Mouse (Mus musculus) gastrocnemius, adult 18-20 months (tissue): Measurements from ENCODE around the gene Fam222b. TPM values are rescaled to one million over a fixed set of nuclear protein-coding genes. Genes with fewer than 3 reads are reported as not detected.
A peak's percentile ranks its signal among the peaks of the same experiment; 100 is the strongest.

ENCODE experiments used
- DNase-seq: peaks from one replicate; pipeline ENCODE4 v3.0.0; 2021; ENCODE audit warnings: low spot score
- total RNA-seq, 2 experiments: library from RNA; stranded (reverse); gene quantifications; 2 replicates each; pipeline ENCODE4 v1.2.3; 2021

Gene Fam222b
- total RNA-seq, 2 experiments from 2014 or later = 8.2 to 9.4 TPM

DNA sequence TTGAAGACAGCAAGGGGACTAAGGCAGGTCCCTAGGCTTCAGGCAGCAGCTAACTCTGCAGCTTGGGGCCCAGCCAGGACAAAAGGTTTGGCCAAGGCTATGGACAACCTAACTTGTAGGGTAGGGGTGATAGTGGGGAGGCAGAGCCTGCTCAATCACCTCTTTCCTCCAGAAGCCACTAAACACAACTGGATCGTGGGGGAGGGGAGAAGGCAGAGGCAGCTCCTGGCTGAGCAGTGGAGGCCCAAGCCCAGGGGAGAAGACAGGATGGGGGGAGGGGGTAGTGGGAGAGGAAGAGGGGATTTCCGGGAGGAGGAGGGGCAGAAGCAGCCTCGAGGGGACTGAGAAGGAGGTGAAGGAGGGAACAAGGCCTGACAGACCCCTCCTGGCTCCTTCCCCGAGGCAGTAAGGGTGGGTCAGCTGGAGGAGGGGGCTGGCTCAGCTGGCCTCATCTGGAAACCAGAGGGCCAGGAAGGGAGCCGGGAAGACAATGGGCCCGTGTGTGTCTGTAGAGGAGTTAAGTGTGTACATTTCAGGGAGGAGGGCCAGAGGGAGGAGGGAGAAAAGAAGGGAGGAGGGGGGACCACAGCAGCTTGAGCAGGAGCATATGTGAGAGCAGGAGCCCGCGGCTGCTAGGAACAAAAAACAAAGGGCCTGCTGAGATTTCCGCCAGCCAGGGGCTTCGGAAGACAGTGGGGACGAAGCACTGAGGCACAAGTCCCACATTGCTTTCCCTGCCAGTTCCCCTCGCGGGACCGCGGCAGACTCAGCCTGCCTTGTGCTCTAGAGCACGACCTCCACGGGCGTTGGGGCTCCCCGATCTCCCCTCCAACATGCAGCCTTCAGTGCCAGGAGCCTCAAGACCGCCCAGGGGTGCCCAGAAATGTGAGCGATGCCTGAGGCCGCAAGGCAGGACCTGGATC is 69.5 kb downstream of the Fam222b start:
- peak; percentile 46 for DNase-seq

DNA sequence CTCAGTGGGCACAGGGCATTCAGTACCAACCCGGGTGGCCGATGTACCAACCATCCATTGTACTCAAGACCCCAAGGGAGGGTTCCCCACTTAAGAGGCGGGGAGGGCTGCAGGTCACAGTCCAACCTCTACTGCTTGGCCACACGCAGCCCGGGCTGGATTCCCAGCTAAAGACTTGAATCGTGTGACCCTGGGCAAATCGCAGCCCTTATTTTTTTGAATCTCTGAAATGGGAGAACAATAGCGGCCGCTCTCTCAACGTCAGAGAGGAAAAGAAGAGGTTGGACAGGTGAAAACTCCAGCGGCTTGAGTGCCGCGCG is 70.1 kb downstream of the Fam222b start:
- no peak for DNase-seq

DNA sequence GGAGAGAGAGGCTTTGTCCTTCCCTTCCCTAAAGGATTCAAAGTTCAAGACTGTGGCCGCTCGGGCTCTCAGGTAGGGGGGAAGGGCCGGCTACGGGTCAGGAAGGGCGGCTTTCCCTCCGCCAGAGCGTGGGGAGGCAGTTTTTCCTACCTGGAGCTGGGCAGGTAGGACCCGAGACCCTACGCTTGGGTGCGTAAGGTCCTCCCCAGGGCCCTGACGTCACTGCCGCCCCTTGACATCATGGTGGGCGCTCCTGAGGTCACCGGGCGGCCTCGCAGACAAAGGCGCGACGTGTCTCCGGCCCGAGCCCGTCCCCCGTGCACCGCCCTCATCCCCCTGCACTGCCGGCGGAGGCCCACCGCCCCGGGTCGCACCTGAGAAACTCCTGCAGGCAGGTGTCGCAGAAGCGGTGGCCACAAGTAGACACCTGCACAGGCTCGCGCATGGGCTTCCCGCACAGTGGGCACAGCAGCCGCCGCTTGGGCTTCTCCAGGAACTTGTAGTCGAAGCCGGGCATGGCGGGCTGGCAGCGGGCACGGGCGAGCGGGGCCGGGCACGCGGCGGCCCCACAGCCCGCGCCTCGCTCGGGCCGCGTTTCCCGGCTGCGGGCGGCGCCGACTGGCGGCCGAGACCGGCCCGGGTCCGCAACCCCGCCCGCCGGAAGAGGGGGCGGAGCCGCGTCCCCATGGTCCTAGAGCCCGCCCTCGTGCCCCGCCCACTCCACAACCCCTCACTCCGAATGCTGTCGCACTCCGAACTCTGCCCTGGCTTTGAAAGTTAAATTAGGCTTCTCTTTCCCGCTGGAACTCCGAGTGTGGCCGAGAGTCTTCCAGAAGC is 70.7 kb downstream of the Fam222b start, which contains the start of gene Traf4:
Traf4 (minus strand) TSS at position 666 of the 837 bp plus-strand sequence.
- DNase-seq = peak; percentile 76

DNA sequence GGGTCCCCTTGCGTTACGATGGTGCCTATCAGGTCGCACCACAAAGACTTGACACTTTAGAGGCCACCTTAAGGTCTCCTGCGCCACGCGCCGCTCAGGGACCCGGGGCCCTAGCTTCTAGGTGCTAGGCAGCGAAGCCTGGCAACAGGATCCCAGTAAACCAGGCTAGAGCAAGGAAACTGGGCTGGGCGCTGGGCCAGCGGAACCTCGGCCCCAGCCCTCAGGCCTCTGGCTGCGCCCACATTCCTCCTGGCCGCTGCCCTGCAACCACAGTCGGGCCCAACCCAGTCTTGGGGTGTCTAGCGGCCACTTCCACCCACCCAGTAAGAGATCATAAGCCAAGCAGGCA is 71.3 kb downstream of the Fam222b start:
- no peak for DNase-seq

DNA sequence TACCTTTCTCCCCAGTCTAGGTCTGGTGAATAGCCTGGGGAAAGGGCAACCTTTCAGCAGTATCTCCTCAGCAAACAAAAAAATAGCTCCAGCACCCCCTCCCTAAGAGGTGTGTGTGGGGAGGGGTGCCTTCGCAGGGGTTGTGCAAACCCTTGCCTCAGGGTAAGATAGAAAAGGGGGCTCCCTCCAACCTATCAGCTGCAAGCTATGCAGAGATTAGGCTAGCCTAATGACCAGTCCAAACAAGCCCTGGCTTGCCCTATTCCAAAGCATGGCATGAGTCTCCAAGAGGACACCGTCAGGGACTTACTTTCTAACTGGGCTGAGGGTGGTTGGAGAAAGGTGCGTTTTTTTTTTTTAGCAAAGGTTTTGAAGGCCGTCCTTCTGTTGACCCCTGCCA is 71.7 kb downstream of the Fam222b start:
- DNase-seq = no peak

DNA sequence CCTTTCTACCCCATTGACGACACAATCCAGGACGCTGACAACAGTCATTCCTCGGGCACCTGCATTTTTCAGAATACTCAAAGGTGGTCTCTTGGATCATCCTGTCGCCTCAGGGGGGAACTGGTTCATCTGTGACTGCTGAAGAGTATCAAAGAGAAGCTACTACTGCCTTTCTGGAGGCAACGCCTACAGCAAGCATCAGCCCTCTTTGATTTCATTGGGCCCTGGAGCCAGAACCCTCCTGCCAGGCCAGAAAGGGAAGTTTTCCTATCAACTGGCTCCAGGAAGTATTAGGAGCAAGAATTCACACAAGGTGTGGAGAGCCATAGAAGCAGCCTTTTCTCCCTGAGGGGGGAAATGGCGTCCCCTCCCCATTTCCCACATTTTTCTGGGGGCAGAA is 72.2 kb downstream of the Fam222b start:
- DNase-seq = no peak

DNA sequence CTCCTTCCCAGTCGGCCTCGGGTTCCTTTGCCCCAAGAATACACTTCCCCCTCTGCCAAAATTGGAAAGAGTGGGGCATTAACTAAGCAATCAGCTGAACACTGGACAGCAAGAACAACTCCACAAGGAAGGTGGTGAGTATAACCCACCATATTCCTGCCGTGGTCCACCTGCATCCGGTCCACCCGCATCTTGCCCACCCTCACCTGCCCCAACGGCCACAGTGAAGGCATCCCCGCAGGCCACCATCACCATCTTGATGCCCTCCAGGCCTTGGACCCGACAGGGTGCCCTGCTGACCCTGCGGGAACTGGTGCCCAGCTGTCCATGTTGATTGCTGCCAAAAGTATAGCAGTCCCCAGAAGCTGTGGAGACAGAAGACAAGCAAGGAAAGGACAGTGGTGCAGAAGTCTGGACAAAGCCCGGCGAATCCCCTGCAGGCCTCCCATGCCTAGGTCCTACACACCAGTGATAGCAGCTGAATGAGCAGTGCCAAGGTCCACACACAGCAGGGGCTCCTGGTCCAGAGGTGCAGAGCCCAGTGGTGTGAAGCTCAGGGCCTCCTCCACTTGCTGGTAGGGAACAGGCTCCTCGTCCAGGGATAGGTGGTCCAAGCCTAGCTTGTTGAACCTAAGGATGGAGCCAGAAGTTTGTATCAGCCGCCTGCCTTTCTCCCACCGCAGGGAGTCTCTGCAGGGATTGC is 72.9 kb downstream of the Fam222b start:
- DNase-seq = no peak

DNA sequence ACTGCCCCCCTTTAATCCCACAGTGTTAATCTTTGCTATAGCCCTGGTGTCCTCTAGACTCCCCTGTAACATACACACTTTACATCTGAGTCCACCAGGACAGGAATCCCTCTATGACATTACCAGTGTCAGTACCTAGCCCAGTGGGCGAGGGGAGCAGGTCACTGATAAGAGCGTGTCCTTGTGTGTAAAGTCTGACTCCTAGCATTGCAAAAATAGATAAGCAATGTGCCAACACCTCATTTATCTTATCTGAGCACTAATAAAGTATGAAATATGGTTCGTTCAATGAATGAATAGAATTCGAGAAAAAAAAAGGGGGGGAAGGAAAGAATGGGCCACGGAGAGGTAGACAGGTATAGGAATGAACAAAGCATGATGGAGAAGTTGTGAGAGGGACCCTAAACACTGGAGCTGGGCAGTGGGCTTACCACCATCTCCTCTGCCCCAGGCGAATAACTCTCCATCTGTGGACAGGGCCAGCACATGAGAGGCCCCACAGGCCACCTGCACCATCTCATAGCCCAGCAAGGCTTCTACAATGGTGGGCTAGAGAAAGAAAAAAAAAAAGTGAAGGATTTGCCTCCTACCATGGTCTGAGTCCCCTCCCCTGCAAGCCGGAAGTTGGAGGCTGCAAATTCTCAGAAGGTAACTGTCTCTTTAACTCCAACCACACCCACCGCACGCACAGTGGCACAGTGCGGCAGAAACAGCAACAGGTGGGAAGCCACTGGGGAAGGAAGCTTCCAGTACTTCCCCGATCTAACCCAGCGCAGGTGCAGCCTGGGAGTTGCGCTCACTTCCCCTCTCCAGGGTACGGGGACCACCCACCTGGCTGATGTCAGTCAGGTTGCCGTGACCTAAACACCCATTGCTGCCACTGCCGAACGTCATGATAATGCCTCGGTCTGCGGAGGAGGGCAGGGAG is 74.3 kb downstream of the Fam222b start:
- no peak for DNase-seq

DNA sequence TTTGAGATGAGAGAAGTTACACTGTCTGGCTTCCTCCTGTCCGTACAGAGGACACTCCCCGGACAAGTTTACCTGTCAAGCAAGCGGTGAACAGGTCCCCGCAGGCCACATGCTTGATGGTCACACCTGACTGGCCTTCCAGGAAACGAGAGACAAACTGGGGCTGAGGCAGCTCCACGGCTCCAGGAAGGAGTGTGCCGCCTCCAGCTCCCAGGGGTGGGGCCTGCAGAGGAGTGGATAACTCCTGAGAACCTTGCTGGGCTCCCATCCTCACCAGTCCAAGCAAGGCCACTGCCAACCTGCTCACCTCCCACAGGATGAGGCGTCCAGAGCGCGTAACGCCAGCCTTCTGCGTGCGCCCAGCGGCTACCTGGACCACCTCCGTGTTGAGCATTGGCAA is 75.8 kb downstream of the Fam222b start:
- DNase-seq = no peak

DNA sequence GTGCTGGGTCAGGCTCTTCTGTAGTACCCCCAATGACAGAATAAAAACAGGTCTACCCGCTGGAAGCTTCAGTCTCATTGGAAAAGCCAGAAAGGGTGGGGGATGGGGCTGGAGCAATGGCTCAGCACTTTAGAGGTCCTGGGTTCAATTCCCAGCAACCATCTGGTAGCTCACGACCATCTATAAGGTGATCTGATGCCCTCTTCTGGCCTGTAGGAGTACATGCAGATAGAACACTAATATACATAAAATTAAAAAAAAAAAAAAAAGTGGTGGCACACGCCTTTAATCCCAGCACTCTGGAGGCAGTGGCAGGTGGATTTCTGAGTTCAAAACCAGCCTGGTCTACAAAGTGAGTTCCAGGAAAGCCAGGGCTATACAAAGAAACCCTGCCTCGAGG is 76.9 kb downstream of the Fam222b start:
- no peak for DNase-seq

DNA sequence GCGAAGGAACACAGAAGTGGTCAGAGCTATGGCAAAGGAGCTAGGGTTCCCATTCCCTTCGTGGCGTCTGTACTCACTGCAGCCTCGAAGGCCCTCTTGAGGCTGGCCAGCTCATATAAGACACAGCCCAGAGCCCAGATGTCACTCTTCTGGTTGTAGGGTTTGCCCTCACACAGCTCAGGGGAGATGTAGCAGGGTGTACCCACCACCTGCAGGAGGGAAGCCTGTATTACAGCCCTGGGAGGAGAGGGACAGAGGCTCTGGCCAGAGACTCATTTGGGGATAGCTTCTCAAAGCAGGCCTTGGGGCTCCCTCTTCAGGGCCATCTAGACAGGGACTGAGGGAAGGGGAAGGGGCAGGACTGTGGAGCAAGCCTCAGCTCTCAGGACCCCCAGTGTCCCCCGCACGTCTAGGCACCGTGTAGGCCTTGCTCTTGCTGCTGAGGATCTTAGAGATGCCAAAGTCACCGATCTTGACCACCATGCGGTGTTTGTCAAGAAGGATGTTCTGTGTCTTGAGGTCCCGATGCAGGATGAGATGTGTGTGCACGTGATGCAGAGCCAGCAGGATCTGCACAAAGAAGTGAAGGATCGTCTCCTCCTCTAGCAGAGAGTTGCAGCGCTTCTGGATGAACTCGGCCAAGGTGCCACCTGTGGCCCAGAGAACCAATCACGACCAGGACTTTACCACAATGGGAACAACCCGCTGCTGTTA is 77.7 kb downstream of the Fam222b start:
- no peak for DNase-seq

DNA sequence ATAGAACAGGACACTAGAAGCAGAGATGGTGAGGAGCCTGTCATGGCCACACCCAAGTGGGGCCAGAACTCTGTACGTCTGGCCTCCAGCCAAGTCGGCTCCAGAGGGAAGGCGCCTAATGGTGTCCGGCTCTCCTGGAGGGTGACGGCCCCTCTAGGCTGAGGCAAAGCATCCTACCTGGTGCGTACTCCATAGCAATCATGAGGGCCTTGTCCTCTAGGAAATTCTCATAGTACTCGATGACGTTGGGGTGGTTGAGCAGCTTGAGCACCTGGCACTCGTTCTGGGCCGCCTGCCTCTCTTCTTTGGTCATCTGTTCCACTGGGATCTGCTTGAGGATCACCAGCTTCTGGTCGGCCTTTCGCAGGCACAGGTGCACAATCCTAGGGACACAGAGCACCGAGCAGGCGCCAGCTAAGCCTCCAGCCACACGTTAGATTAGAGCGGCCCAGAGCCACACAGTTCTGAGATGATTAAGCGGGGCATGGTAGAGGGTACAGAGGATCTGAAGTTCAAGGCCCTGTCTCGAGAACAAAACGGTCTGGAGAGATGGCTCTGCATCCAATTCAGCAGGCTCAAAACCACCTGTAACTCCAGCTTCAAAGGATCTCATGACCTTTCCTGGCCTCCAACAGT is 78.4 kb downstream of the Fam222b start:
- no peak for DNase-seq

DNA sequence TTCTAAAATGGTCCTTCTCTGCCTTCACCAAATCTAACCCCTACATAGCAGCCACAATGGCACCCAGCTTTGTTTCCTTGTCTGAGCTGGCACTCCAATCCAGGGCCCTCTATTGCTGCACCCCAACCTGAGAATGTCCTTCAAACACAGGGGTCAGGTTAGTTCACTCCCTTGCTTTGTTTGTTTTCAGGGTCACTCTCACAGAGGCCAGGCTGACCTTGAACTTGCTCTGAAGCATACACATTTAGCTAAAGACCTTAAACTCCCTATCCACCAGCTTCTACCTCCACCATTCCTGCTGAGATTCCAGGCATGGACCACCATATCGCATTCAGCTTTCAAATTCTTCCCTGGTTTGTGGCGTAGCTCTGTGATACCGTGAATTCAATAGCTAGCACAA is 80.0 kb downstream of the Fam222b start:
- no peak for DNase-seq

DNA sequence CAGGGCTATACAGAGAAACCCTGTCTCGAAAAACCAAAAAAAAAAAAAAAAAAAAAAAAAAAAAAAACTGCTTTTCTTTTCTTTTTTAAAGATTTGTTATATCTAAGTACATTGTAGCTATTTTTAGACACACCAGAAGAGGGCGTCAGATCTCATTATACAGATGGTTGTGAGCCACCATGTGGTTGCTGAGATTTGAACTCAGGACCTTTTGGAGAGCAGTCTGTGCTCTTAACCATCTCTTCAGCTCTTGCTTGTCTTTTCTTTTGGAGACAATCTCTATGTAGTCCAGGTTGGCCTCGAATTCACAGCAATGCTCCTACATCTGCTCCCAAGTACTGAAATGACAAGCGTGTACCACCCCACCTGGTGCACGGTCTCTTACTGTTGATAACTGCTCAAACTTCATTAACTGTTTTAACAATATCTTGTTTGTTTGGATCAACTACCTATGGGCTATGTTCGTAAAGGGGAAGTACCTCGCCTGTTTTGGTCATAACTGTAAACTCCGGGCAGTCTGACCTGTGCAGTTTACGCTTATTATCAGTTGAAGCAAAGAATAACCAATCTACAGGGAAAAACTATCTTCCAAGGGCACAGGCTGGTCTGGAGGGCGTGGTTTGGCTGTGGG is 81.4 kb downstream of the Fam222b start:
- no peak for DNase-seq

DNA sequence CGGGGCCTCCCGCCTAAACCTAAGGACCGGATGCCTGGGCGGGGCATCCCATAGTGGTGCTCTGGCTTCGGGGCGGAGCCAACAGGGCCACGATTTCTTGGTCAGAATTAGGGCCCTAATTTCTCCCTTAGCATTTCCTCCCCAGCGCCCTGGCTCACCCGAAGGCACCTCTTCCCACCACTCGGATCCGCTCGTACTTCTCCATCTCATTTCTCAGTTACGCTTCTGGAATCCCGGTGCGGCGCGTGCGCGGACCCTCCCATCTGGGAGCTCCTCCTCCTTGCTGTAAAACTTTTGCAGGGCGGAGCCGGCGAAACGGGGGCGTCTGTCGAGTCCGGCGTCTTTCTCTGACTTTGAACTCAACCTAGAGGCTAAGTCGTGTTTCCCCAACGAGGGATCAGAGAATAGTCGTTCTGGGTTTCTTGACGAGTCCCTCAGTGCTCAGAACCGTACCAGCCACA is 82.0 kb downstream of the Fam222b start, which contains the start of the genes Nek8 and Tlcd1:
Nek8 (minus strand) TSS at position 274 of the 461 bp plus-strand sequence.
Tlcd1 (plus strand) TSS at position 310 of the 461 bp plus-strand sequence.
- peak; percentile 90 for DNase-seq

DNA sequence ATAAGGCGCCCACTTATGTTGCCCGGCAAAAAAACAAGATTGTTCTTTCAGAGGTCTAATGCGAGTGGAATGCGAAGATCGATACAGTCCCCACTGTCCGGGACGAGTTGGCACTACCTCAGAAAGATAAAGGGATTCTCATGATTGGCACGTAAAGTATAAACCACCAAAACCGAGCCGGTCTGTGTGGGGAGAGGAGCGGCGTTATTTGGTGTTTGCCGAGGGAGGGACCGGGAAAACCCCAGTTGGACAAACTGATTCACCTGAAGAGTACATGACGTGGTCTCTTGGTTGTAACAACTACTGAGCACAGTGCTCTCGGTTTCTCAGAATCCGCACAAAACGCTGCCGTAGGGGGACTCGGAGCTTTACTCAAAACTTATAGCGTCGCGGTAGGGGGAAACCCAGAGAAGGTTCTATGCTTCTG is 82.5 kb downstream of the Fam222b start:
- no peak for DNase-seq

DNA sequence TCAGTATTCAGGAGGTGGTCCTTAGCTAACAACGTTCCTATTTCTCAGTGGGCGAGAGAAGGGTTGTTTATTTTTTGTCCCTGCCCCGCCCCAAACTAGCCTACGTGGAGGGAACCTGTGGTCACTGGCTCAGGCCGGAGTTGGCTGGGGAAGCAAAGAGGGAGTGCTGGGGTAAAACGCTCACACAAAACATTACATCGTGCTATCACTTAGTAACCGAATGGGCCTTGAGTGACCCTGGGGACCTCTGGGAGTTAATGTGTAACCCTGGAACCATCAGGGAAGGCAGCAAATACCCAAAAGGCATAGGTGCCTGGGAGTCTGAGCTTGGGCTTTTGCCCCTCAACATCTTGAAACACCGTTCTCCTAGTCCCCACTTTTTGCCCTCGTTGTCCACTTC is 83.0 kb downstream of the Fam222b start:
- DNase-seq = no peak

DNA sequence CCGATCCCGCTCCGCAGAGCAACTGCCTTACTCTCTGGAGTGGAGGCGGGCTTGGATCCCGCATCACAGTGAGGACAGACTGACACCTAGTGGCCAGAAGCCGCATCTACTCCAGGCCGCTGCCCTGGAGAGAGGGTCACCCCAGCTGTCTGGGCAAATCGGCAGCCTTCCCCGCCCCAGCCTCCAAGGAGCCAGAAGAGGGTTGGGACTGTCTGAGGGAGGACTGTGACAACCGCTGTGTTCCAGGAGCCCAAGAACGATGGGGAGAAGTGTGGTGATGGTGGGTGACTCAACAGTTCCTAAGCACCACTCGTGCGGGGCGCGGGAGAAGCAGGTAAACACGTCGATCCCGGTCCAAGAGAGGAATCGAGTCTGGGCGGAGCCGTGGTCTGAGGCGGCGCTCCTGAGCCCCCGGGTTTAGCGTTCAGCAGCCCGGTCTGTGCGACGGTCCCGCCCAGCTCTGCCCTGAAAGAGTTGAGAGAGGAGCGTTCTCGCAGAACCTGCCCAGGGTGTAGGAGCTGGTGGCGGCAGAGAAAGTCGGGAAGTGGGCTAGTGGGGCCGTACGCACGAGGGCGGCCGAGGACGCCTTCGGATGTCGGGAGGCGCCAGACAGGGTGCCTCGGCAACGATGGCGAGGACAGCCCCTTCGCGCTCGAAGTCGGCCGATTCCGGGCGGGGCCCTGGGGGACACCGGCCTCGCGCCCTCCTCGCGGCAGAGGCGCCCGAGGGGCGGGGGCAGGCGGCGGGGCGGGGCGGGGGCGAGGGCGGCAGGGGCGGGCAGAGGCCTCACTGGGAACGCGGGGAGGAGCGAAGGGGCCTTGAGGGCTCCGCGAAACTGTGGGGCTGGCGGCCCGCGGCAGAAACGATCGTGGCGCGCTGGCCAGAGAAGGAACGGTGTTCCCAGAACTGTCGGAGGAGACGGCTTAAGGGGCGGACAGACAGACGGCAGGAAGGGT is 83.7 kb downstream of the Fam222b start:
- DNase-seq = peak; percentile 97
